Mouse (Mus musculus): ENCODE measurements around the gene Daw1. TPM values are rescaled to one million over a fixed set of nuclear protein-coding genes. Genes with fewer than 3 reads are reported as not detected.

Daw1 gene
- polyA plus RNA-seq, 1 experiment = 0.46 TPM

GRCm38 (mm10) chr1:83152961-83153360, 6.6 kb upstream of the Daw1 start:
- 79% methylated on average over 3 of the region's 3 CpGs for WGBS
- DNase-seq = no peak
- H3K27me3 ChIP-seq (ENCODE audit: control insufficient read depth, insufficient read depth, low read length) = no peaks in the 10 kb centered on the region; the same call in 1 of the 2 replicates
- no peak overlapping the region for H3K27ac ChIP-seq (ENCODE audit: insufficient read depth, low read length)
- no peak overlapping the region for H3K4me3 ChIP-seq (replicated peaks; ENCODE audit: insufficient read depth, low read depth, low read length)
- TF ChIP-seq CTCF (IDR thresholded peaks at IDR 0.05; ENCODE audit: borderline replicate concordance, insufficient read depth, low read depth, low read length) (no peak), POLR2A (IDR thresholded peaks at IDR 0.05; ENCODE audit: borderline replicate concordance, insufficient read depth, low read length) (no peak)
- no peaks in the 10 kb centered on the region for H3K4me1 ChIP-seq (ENCODE audit: control insufficient read depth, insufficient read depth, low read length)

GRCm38 (mm10) chr1:83156876-83157275, 2.7 kb upstream of the Daw1 start:
- no peak for TF ChIP-seq CTCF (IDR thresholded peaks at IDR 0.05; ENCODE audit: borderline replicate concordance, insufficient read depth, low read depth, low read length)
- TF ChIP-seq POLR2A (IDR thresholded peaks at IDR 0.05; ENCODE audit: borderline replicate concordance, insufficient read depth, low read length) = no peak
- no peak overlapping the region for H3K4me3 ChIP-seq (replicated peaks; ENCODE audit: insufficient read depth, low read depth, low read length)
- 70% methylated on average over 1 of the region's 1 CpGs for WGBS
- no peak overlapping the region for H3K27ac ChIP-seq (ENCODE audit: insufficient read depth, low read length)
- DNase-seq = no peak
- H3K27me3 ChIP-seq (ENCODE audit: control insufficient read depth, insufficient read depth, low read length) = no peaks in the 10 kb centered on the region
- no peaks in the 10 kb centered on the region for H3K4me1 ChIP-seq (ENCODE audit: control insufficient read depth, insufficient read depth, low read length)

GRCm38 (mm10) chr1:83161658-83162057, 2.1 kb downstream of the Daw1 start:
- 69% methylated on average over 3 of the region's 3 CpGs for WGBS
- Histone ChIP-seq H3K4me3 (replicated peaks; ENCODE audit: insufficient read depth, low read depth, low read length) (no peak overlapping the region), H3K27ac (ENCODE audit: insufficient read depth, low read length) (no peak overlapping the region), H3K27me3 (ENCODE audit: control insufficient read depth, insufficient read depth, low read length) (no peaks in the 10 kb centered on the region), H3K4me1 (ENCODE audit: control insufficient read depth, insufficient read depth, low read length) (no peaks in the 10 kb centered on the region)
- no peak for DNase-seq
- TF ChIP-seq POLR2A (IDR thresholded peaks at IDR 0.05; ENCODE audit: borderline replicate concordance, insufficient read depth, low read length) (no peak), CTCF (IDR thresholded peaks at IDR 0.05; ENCODE audit: borderline replicate concordance, insufficient read depth, low read depth, low read length) (no peak)

GRCm38 (mm10) chr1:83164027-83164426, 4.5 kb downstream of the Daw1 start:
- TF ChIP-seq POLR2A (IDR thresholded peaks at IDR 0.05; ENCODE audit: borderline replicate concordance, insufficient read depth, low read length) (no peak), CTCF (IDR thresholded peaks at IDR 0.05; ENCODE audit: borderline replicate concordance, insufficient read depth, low read depth, low read length) (no peak)
- no peak for DNase-seq
- H3K4me3 ChIP-seq (replicated peaks; ENCODE audit: insufficient read depth, low read depth, low read length) = no peak overlapping the region
- WGBS = 83% methylated on average over 3 of the region's 3 CpGs
- H3K27ac ChIP-seq (ENCODE audit: insufficient read depth, low read length) = no peak overlapping the region
- no peaks in the 10 kb centered on the region for H3K4me1 ChIP-seq (ENCODE audit: control insufficient read depth, insufficient read depth, low read length)
- no peaks in the 10 kb centered on the region for H3K27me3 ChIP-seq (ENCODE audit: control insufficient read depth, insufficient read depth, low read length)

- Histone ChIP-seq H3K27ac (ENCODE audit: insufficient read depth, low read length) (no peak overlapping the region), H3K4me1 (ENCODE audit: control insufficient read depth, insufficient read depth, low read length) (no peaks in the 10 kb centered on the region), H3K27me3 (ENCODE audit: control insufficient read depth, insufficient read depth, low read length) (no peaks in the 10 kb centered on the region), H3K4me3 (replicated peaks; ENCODE audit: insufficient read depth, low read depth, low read length) (no peak overlapping the region)
- WGBS = 91% methylated on average over 3 of the region's 3 CpGs
- no peak for DNase-seq
- TF ChIP-seq POLR2A (IDR thresholded peaks at IDR 0.05; ENCODE audit: borderline replicate concordance, insufficient read depth, low read length) (no peak), CTCF (IDR thresholded peaks at IDR 0.05; ENCODE audit: borderline replicate concordance, insufficient read depth, low read depth, low read length) (no peak)
Measured at GRCm38 (mm10) chr1:83169158-83169557, 9.6 kb downstream of the Daw1 start.

- DNase-seq = peak; percentile 37 to 77
- Histone ChIP-seq H3K27me3 (ENCODE audit: control insufficient read depth, insufficient read depth, low read length) (no peaks in the 10 kb centered on the region), H3K4me3 (replicated peaks; ENCODE audit: insufficient read depth, low read depth, low read length) (no peak overlapping the region), H3K27ac (ENCODE audit: insufficient read depth, low read length) (no peak overlapping the region), H3K4me1 (ENCODE audit: control insufficient read depth, insufficient read depth, low read length) (peaks cover 7% of the 10 kb centered on the region)
- 9% methylated on average over 1 of the region's 1 CpGs for WGBS
- TF ChIP-seq POLR2A (IDR thresholded peaks at IDR 0.05; ENCODE audit: borderline replicate concordance, insufficient read depth, low read length) (no peak), CTCF (IDR thresholded peaks at IDR 0.05; ENCODE audit: borderline replicate concordance, insufficient read depth, low read depth, low read length) (no peak)
Measured at GRCm38 (mm10) chr1:83175985-83176384, 16.4 kb downstream of the Daw1 start.

GRCm38 (mm10) chr1:83179531-83179930, 20.0 kb downstream of the Daw1 start:
- Histone ChIP-seq H3K27ac (ENCODE audit: insufficient read depth, low read length) (no peak overlapping the region), H3K4me3 (replicated peaks; ENCODE audit: insufficient read depth, low read depth, low read length) (no peak overlapping the region), H3K27me3 (ENCODE audit: control insufficient read depth, insufficient read depth, low read length) (no peaks in the 10 kb centered on the region), H3K4me1 (ENCODE audit: control insufficient read depth, insufficient read depth, low read length) (peaks cover 7% of the 10 kb centered on the region)
- peak; percentile 34 to 58 for DNase-seq
- WGBS = 23% methylated on average over 7 of the region's 7 CpGs
- TF ChIP-seq POLR2A (IDR thresholded peaks at IDR 0.05; ENCODE audit: borderline replicate concordance, insufficient read depth, low read length) = no peak

GRCm38 (mm10) chr1:83181418-83181817, 21.9 kb downstream of the Daw1 start:
- no peak for TF ChIP-seq POLR2A (IDR thresholded peaks at IDR 0.05; ENCODE audit: borderline replicate concordance, insufficient read depth, low read length)
- TF ChIP-seq CTCF (IDR thresholded peaks at IDR 0.05; ENCODE audit: borderline replicate concordance, insufficient read depth, low read depth, low read length) = peak; percentile 36; the same call in 1 of the 2 replicates

More at GRCm38 (mm10) chr1:83181418-83181817, 21.9 kb downstream of the Daw1 start:
- Histone ChIP-seq H3K27me3 (ENCODE audit: control insufficient read depth, insufficient read depth, low read length) (no peaks in the 10 kb centered on the region), H3K4me1 (ENCODE audit: control insufficient read depth, insufficient read depth, low read length) (peaks cover 2% of the 10 kb centered on the region), H3K27ac (ENCODE audit: insufficient read depth, low read length) (no peak overlapping the region), H3K4me3 (replicated peaks; ENCODE audit: insufficient read depth, low read depth, low read length) (no peak overlapping the region)
- WGBS = 61% methylated on average over 4 of the region's 4 CpGs
- DNase-seq = peak; percentile 37 to 68

All from cerebellum, adult 2 months (tissue).